Mouse (Mus musculus): Measurements from ENCODE around the gene Krt75.

GRCm38 (mm10) chr15:101584456-101584855 is 10.8 kb upstream of the Krt75 start:
- TF ChIP-seq MYOD1 (IDR thresholded peaks at IDR 0.05; ENCODE audit: control insufficient read depth in 1 of 3, insufficient read length in 2 of 3, low read depth in 2 of 3) (no peak), POLR2A (IDR thresholded peaks at IDR 0.05; ENCODE audit: insufficient read length, low read depth) (no peak), TCF12 (IDR thresholded peaks at IDR 0.05; ENCODE audit: insufficient read depth, poor library complexity, severe bottlenecking) (no peak), E2F4 (IDR thresholded peaks at IDR 0.05; ENCODE audit: insufficient read depth) (no peak), MYOG (IDR thresholded peaks at IDR 0.05; ENCODE audit: control insufficient read depth in 1 of 3, insufficient read depth in 1 of 3, insufficient read length in 2 of 3, low read depth in 2 of 3) (no peak), USF1 (IDR thresholded peaks at IDR 0.05; ENCODE audit: low read depth) (no peak), TCF3 (IDR thresholded peaks at IDR 0.05; ENCODE audit: insufficient read length, low read depth) (no peak)
